Mouse (Mus musculus) cerebellum, adult 2 months (tissue): ENCODE measurements around the gene Asf1b.

Source experiments
- CTCF ChIP-seq: fragments of 200-500 bp; IDR thresholded peaks from 2 replicates; pipeline ENCODE4 v1.5.1; 2011; ENCODE audit warnings: low read depth, mild to moderate bottlenecking, control low read depth, low read length, moderate library complexity, borderline replicate concordance; ENCODE audit not compliant: insufficient read depth
- POLR2A ChIP-seq: fragments of 200-500 bp; IDR thresholded peaks from 2 replicates; pipeline ENCODE4 v1.6.1; 2011; ENCODE audit warnings: low read length, control low read depth, borderline replicate concordance; ENCODE audit not compliant: insufficient read depth

DNA sequence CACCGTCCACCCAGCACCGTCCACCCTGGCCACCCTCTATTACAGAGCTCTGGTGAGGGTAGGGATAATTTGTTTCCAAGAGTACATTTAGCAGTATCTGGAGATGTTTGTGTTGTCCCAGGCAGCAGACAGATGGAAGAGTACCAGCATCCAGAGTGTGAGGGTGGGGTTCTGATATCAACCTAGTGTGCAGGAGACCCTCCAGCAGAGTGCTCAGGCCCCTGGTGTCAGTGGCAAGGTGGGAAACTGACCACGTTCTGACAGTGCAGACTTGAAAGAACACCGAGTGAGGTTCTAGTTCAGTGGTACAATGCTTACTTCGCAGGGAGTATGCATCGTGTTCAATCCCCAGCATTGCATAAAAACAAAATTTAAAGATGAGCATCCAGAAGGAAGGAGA, 16.4 kb downstream of the Asf1b start:
- TF ChIP-seq CTCF (no peak), POLR2A (no peak)
